In genomic region chr11:113709731-113710256, GRCm38 (mm10) we compare ENCODE assay signal across 8 mouse cellular contexts. TPM values are rescaled to one million over a fixed set of nuclear protein-coding genes. Genes with fewer than 3 reads are reported as not detected.
DNase-seq lines count a peak whose midpoint lies in the region; ATAC-seq and TF ChIP-seq lines count a peak whose summit lies in the region.

Gene Cpsf4l (minus strand): TSS chr11:113710017.

- no peak within 1 kb of the TSS; the same call in 1 of the 2 replicates for H3K4me2 ChIP-seq in hindbrain, embryonic 15.5 days
- no peak within 1 kb of the TSS for H3K4me2 ChIP-seq in midbrain, postnatal 0 days (ENCODE audit: low read depth, low read length, poor library complexity, severe bottlenecking)

- no peak within 1 kb of the TSS for H3K9ac ChIP-seq in hindbrain, embryonic 15.5 days
- no peak within 1 kb of the TSS; the same call in 1 of the 2 replicates for H3K9ac ChIP-seq in midbrain, postnatal 0 days (replicated peaks; ENCODE audit: low read length, poor library complexity, severe bottlenecking)

- peaks cover 27% of the 10 kb centered on the region for H3K4me1 ChIP-seq in heart, embryonic 10.5 days
- peaks cover 19% of the 10 kb centered on the region for H3K4me1 ChIP-seq in hindbrain, embryonic 15.5 days (replicated peaks)
- H3K4me1 ChIP-seq in midbrain, postnatal 0 days (ENCODE audit: insufficient read depth, low read length), result peaks cover 3% of the 10 kb centered on the region

- H3K36me3 ChIP-seq in heart, embryonic 10.5 days, result peaks cover 7% of the 10 kb centered on the region; the same call in 1 of the 2 replicates
- no peaks in the 10 kb centered on the region for H3K36me3 ChIP-seq in hindbrain, embryonic 15.5 days
- H3K36me3 ChIP-seq in midbrain, postnatal 0 days (ENCODE audit: insufficient read depth, low read length), result no peaks in the 10 kb centered on the region

- H3K4me3 ChIP-seq in heart, embryonic 10.5 days, result peak within 1 kb of the TSS; percentile 36
- no peak within 1 kb of the TSS for H3K4me3 ChIP-seq in hindbrain, embryonic 15.5 days
- H3K4me3 ChIP-seq in midbrain, postnatal 0 days (ENCODE audit: low read depth, low read length), result no peak within 1 kb of the TSS

- TF ChIP-seq CTCF in midbrain, postnatal 0 days (IDR thresholded peaks at IDR 0.05), result no peak

- H3K9me3 ChIP-seq in heart, embryonic 10.5 days, result no peaks in the 10 kb centered on the region
- H3K9me3 ChIP-seq in hindbrain, embryonic 15.5 days, result no peaks in the 10 kb centered on the region
- H3K9me3 ChIP-seq in midbrain, postnatal 0 days (ENCODE audit: low read length), result no peaks in the 10 kb centered on the region

- peak within 1 kb of the TSS; percentile 81 for H3K27ac ChIP-seq in heart, embryonic 10.5 days
- H3K27ac ChIP-seq in hindbrain, embryonic 15.5 days (replicated peaks), result peak within 1 kb of the TSS; percentile 2
- H3K27ac ChIP-seq in midbrain, postnatal 0 days (ENCODE audit: low read depth, low read length), result peak within 1 kb of the TSS; percentile 47; the same call in 1 of the 2 replicates

- no peak for DNase-seq in heart, embryonic 10.5 days (ENCODE audit: low spot score)
- DNase-seq in heart, adult 11 months, result no peak
- peak; percentile 65 for DNase-seq in brain, adult 2 months (ENCODE audit: low read depth, low spot score)
- DNase-seq in midbrain, postnatal 0 days (ENCODE audit: low spot score), result peak; percentile 21
- no peak for DNase-seq in left cerebral cortex, postnatal 25 days (ENCODE audit: low spot score in 2 of 2)
- DNase-seq in cerebellum, adult 11-12 months, result no peak

- intact Hi-C loops in left cerebral cortex, postnatal 25 days (cut with DNase I), result loop anchor here (10.0 kb wide), 1 partner anchor 925 kb away; no protein-coding TSS in a partner anchor

- 7% methylated on average over 11 of the region's 11 CpGs for WGBS in heart, embryonic 10.5 days
- WGBS in hindbrain, embryonic 15.5 days, result 6% methylated on average over 11 of the region's 11 CpGs
- 11% methylated on average over 11 of the region's 11 CpGs for WGBS in midbrain, postnatal 0 days

- peak; percentile 40; the same call in 1 of the 2 replicates for ATAC-seq in hindbrain, embryonic 15.5 days (ENCODE audit: low FRiP score, low read depth)
- ATAC-seq in midbrain, postnatal 0 days (ENCODE audit: low FRiP score), result no peak
- no peak for ATAC-seq in megakaryocyte progenitor cell, adult 5-6 weeks (replicated peaks; ENCODE audit: poor library complexity)

- H3K27me3 ChIP-seq in heart, embryonic 10.5 days (ENCODE audit: insufficient read depth, poor library complexity, severe bottlenecking), result peaks cover 22% of the 10 kb centered on the region
- no peaks in the 10 kb centered on the region for H3K27me3 ChIP-seq in hindbrain, embryonic 15.5 days
- no peaks in the 10 kb centered on the region for H3K27me3 ChIP-seq in midbrain, postnatal 0 days (ENCODE audit: insufficient read depth, low read length)

RNA-seq across cellular contexts. Expression of gene Cpsf4l, which starts in this region (rescaled TPM):
- 0.15 and 0.34 TPM in 2 replicates for polyA plus RNA-seq in heart, embryonic 10.5 days (2016; fragmentation: Nextera tagmentation; extraction: Ambion mirVana)
- polyA plus RNA-seq in hindbrain, embryonic 15.5 days (2015; fragmentation: Nextera tagmentation; extraction: Ambion mirVana), result 0.29 and 0.49 TPM in 2 replicates
- total RNA-seq in midbrain, postnatal 0 days (2014; rRNA removed), result 0.22 TPM in 1 of 2 replicates, not detected in the other
- 0.20 TPM in 2 replicates for polyA plus RNA-seq in midbrain, postnatal 0 days (2015; fragmentation: Nextera tagmentation; extraction: Ambion mirVana)
- not detected in 2 replicates for total RNA-seq in megakaryocyte progenitor cell, adult 5-6 weeks (2015)
- not detected in 2 replicates for total RNA-seq in megakaryocyte progenitor cell, adult 5-6 weeks (2017)
- under 1 TPM in 1 of 2 experiments, not detected in 1; 0.44 TPM for total RNA-seq in left cerebral cortex, postnatal 25 days (2021)

Comparison
In these comparisons a context has a peak if more than half of its experiments do, and no peak if none do; other contexts are left out.
1. Peak in ATAC-seq and H3K27ac ChIP-seq in hindbrain, embryonic 15.5 days; RNA of the gene not detected or under 1 TPM.
2. Peak in DNase-seq and H3K27ac ChIP-seq in midbrain, postnatal 0 days; RNA of the gene not detected or under 1 TPM.
3. H3K27ac ChIP-seq: peak in every context shown above with its lines; median percentile 81 in heart, embryonic 10.5 days; 47 in midbrain, postnatal 0 days; 2 in hindbrain, embryonic 15.5 days.